Mouse (Mus musculus) forebrain, embryonic 12.5 days (tissue): Measurements from ENCODE around the gene Magi1. TPM values are rescaled to one million over a fixed set of nuclear protein-coding genes. Genes with fewer than 3 reads are reported as not detected.
A peak's percentile ranks its signal among the peaks of the same experiment; 100 is the strongest.

Experiments used
- ATAC-seq: fragments of 200-750 bp; cut with Nextera tagmentation; 2 replicates; pipeline ENCODE4 v1.8.0; 2017; ENCODE audit warnings: moderate TSS enrichment; ENCODE audit not compliant: low FRiP score
- H3K27ac ChIP-seq: fragments of 300-500 bp; sonication (generic); 2 replicates; pipeline ENCODE4 v1.5.1; 2016; ENCODE audit warnings: mild to moderate bottlenecking
- H3K27me3 ChIP-seq: fragments of 300-500 bp; sonication (generic); 2 replicates; pipeline ENCODE4 v1.6.1; 2016; ENCODE audit warnings: mild to moderate bottlenecking
- H3K36me3 ChIP-seq: fragments of 300-500 bp; sonication (generic); replicated peaks from 2 replicates; pipeline ENCODE4 v1.6.1; 2016; ENCODE audit warnings: mild to moderate bottlenecking
- H3K4me1 ChIP-seq: fragments of 300-500 bp; sonication (generic); 2 replicates; pipeline ENCODE4 v1.6.1; 2016
- H3K4me2 ChIP-seq: fragments of 300-500 bp; sonication (generic); 2 replicates; pipeline ENCODE4 v1.6.1; 2016; ENCODE audit warnings: mild to moderate bottlenecking, moderate library complexity
- H3K4me3 ChIP-seq: fragments of 300-500 bp; sonication (generic); replicated peaks from 2 replicates; pipeline ENCODE4 v1.5.1; 2016; ENCODE audit warnings: mild to moderate bottlenecking
- H3K9ac ChIP-seq: fragments of 300-500 bp; sonication (generic); 2 replicates; pipeline ENCODE4 v1.6.1; 2016; ENCODE audit warnings: mild to moderate bottlenecking
- H3K9me3 ChIP-seq: fragments of 300-500 bp; sonication (generic); 2 replicates; pipeline ENCODE4 v1.6.1; 2016
- WGBS: fragments of 180-500 bp; shearing (Covaris S2); methylation state at CpG from one replicate; pipeline ENCODE4 v1.1.7; 2016; 5-methylcytosine and 5-hydroxymethylcytosine counted together
- polyA plus RNA-seq: library from polyadenylated mRNA; unstranded; fragments of >200 nt; fragmentation: Nextera tagmentation; extraction: Ambion mirVana; gene quantifications from 2 replicates; pipeline ENCODE4 v1.2.1, GENCODE M21; 2016

Magi1 gene
- polyA plus RNA-seq, 1 experiment from 2014 or later = 45.5 TPM

- H3K36me3 ChIP-seq = no peaks in the 10 kb centered on the region
- H3K27ac ChIP-seq = no peak overlapping the region
- H3K9me3 ChIP-seq = no peaks in the 10 kb centered on the region
- no peak for ATAC-seq
- no peak overlapping the region for H3K4me3 ChIP-seq
- H3K9ac ChIP-seq = no peak overlapping the region
- H3K4me1 ChIP-seq = peaks cover 4% of the 10 kb centered on the region; the same call in 1 of the 2 replicates
- WGBS = 91% methylated on average over 6 of the region's 6 CpGs
- H3K4me2 ChIP-seq = no peak overlapping the region
- H3K27me3 ChIP-seq = no peaks in the 10 kb centered on the region
Measured at GRCm38 (mm10) chr6:94116434-94117432, 167.0 kb downstream of the Magi1 start.

GRCm38 (mm10) chr6:94111833-94112232, 171.9 kb downstream of the Magi1 start:
- H3K9me3 ChIP-seq = no peaks in the 10 kb centered on the region
- no peak overlapping the region for H3K9ac ChIP-seq
- H3K4me3 ChIP-seq = no peak overlapping the region
- no peaks in the 10 kb centered on the region for H3K27me3 ChIP-seq
- ATAC-seq = no peak
- no peak overlapping the region for H3K4me2 ChIP-seq
- no peak overlapping the region for H3K27ac ChIP-seq
- H3K36me3 ChIP-seq = no peaks in the 10 kb centered on the region
- no peaks in the 10 kb centered on the region; the same call in 1 of the 2 replicates for H3K4me1 ChIP-seq

- Histone ChIP-seq H3K27me3 (no peaks in the 10 kb centered on the region), H3K27ac (no peak overlapping the region), H3K4me1 (peaks cover 5% of the 10 kb centered on the region), H3K4me3 (no peak overlapping the region), H3K36me3 (no peaks in the 10 kb centered on the region), H3K9ac (no peak overlapping the region), H3K4me2 (no peak overlapping the region), H3K9me3 (no peaks in the 10 kb centered on the region)
- no peak for ATAC-seq
- WGBS = 77% methylated on average over 11 of the region's 11 CpGs
Measured at GRCm38 (mm10) chr6:94107401-94108107, 176.2 kb downstream of the Magi1 start.

GRCm38 (mm10) chr6:94103581-94103980, 180.1 kb downstream of the Magi1 start:
- Histone ChIP-seq H3K36me3 (no peaks in the 10 kb centered on the region), H3K4me2 (no peak overlapping the region), H3K27me3 (no peaks in the 10 kb centered on the region), H3K9me3 (no peaks in the 10 kb centered on the region), H3K27ac (no peak overlapping the region), H3K4me1 (peaks cover 5% of the 10 kb centered on the region), H3K4me3 (no peak overlapping the region), H3K9ac (no peak overlapping the region)
- no peak for ATAC-seq
- WGBS = 74% methylated on average over 3 of the region's 3 CpGs

GRCm38 (mm10) chr6:94101256-94101655, 182.5 kb downstream of the Magi1 start:
- Histone ChIP-seq H3K9me3 (no peaks in the 10 kb centered on the region), H3K4me1 (peaks cover 5% of the 10 kb centered on the region), H3K27me3 (no peaks in the 10 kb centered on the region), H3K4me3 (no peak overlapping the region), H3K4me2 (no peak overlapping the region), H3K36me3 (no peaks in the 10 kb centered on the region), H3K27ac (0 out of 2 replicates have a peak overlapping the region, but pooled peaks have one; percentile 31), H3K9ac (no peak overlapping the region)
- no peak for ATAC-seq
- 77% methylated on average over 5 of the region's 5 CpGs for WGBS

- H3K4me2 ChIP-seq = no peak overlapping the region
- H3K9ac ChIP-seq = no peak overlapping the region
- ATAC-seq = no peak
- no peak overlapping the region for H3K4me3 ChIP-seq
- no peaks in the 10 kb centered on the region for H3K27me3 ChIP-seq
- peaks cover 24% of the 10 kb centered on the region for H3K4me1 ChIP-seq
- 48% methylated on average over 4 of the region's 4 CpGs for WGBS
- no peaks in the 10 kb centered on the region for H3K36me3 ChIP-seq
- no peaks in the 10 kb centered on the region for H3K9me3 ChIP-seq
- no peak overlapping the region for H3K27ac ChIP-seq
Measured at GRCm38 (mm10) chr6:94094924-94095685, 188.6 kb downstream of the Magi1 start.

GRCm38 (mm10) chr6:94092969-94093597, 190.6 kb downstream of the Magi1 start:
- Histone ChIP-seq H3K4me3 (no peak overlapping the region), H3K9me3 (no peaks in the 10 kb centered on the region), H3K27ac (no peak overlapping the region), H3K27me3 (no peaks in the 10 kb centered on the region), H3K9ac (no peak overlapping the region), H3K4me1 (peaks cover 25% of the 10 kb centered on the region), H3K4me2 (no peak overlapping the region), H3K36me3 (no peaks in the 10 kb centered on the region)
- no peak for ATAC-seq
- WGBS = 56% methylated on average over 7 of the region's 8 CpGs

GRCm38 (mm10) chr6:94092500-94092899, 191.2 kb downstream of the Magi1 start:
- Histone ChIP-seq H3K27ac (no peak overlapping the region), H3K27me3 (no peaks in the 10 kb centered on the region), H3K4me1 (peaks cover 25% of the 10 kb centered on the region), H3K9me3 (no peaks in the 10 kb centered on the region), H3K4me2 (no peak overlapping the region), H3K36me3 (no peaks in the 10 kb centered on the region), H3K9ac (no peak overlapping the region), H3K4me3 (no peak overlapping the region)
- no peak for ATAC-seq
- 88% methylated on average over 4 of the region's 4 CpGs for WGBS

GRCm38 (mm10) chr6:94086855-94087254, 196.9 kb downstream of the Magi1 start:
- H3K9me3 ChIP-seq = no peaks in the 10 kb centered on the region
- H3K27ac ChIP-seq = no peak overlapping the region
- no peak for ATAC-seq
- H3K36me3 ChIP-seq = no peaks in the 10 kb centered on the region
- peaks cover 32% of the 10 kb centered on the region for H3K4me1 ChIP-seq
- no peak overlapping the region for H3K4me3 ChIP-seq
- 62% methylated on average over 2 of the region's 2 CpGs for WGBS
- no peaks in the 10 kb centered on the region for H3K27me3 ChIP-seq
- H3K9ac ChIP-seq = no peak overlapping the region
- H3K4me2 ChIP-seq = no peak overlapping the region

GRCm38 (mm10) chr6:94084752-94085151, 199.0 kb downstream of the Magi1 start:
- no peak overlapping the region for H3K9ac ChIP-seq
- peaks cover 24% of the 10 kb centered on the region for H3K4me1 ChIP-seq
- 5% methylated on average over 5 of the region's 5 CpGs for WGBS
- H3K9me3 ChIP-seq = no peaks in the 10 kb centered on the region
- no peak overlapping the region for H3K4me3 ChIP-seq
- peak; percentile 67; the same call in 1 of the 2 replicates for ATAC-seq
- no peaks in the 10 kb centered on the region for H3K36me3 ChIP-seq
- peak overlapping the region; percentile 54; the same call in 1 of the 2 replicates for H3K27ac ChIP-seq
- H3K4me2 ChIP-seq = no peak overlapping the region
- no peaks in the 10 kb centered on the region for H3K27me3 ChIP-seq

- WGBS = 90% methylated on average over 7 of the region's 7 CpGs
- Histone ChIP-seq H3K36me3 (no peaks in the 10 kb centered on the region), H3K4me1 (peaks cover 31% of the 10 kb centered on the region)
Measured at GRCm38 (mm10) chr6:94083459-94083858, 200.3 kb downstream of the Magi1 start.

More at GRCm38 (mm10) chr6:94083459-94083858, 200.3 kb downstream of the Magi1 start:
- Histone ChIP-seq H3K4me3 (no peak overlapping the region), H3K9ac (no peak overlapping the region), H3K27ac (0 out of 2 replicates have a peak overlapping the region, but pooled peaks have one; percentile 19), H3K9me3 (no peaks in the 10 kb centered on the region), H3K27me3 (no peaks in the 10 kb centered on the region), H3K4me2 (no peak overlapping the region)
- ATAC-seq = no peak
